Mouse (Mus musculus): ENCODE measurements around the gene AC109138.7. TPM values are rescaled to one million over a fixed set of nuclear protein-coding genes. Genes with fewer than 3 reads are reported as not detected.

Gene AC109138.7
- total RNA-seq, 4 experiments from 2014 or later: not detected

GRCm38 (mm10) chr19:4255583-4256162, 41.5 kb downstream of the AC109138.7 start:
- DNase-seq: no peak

DNA sequence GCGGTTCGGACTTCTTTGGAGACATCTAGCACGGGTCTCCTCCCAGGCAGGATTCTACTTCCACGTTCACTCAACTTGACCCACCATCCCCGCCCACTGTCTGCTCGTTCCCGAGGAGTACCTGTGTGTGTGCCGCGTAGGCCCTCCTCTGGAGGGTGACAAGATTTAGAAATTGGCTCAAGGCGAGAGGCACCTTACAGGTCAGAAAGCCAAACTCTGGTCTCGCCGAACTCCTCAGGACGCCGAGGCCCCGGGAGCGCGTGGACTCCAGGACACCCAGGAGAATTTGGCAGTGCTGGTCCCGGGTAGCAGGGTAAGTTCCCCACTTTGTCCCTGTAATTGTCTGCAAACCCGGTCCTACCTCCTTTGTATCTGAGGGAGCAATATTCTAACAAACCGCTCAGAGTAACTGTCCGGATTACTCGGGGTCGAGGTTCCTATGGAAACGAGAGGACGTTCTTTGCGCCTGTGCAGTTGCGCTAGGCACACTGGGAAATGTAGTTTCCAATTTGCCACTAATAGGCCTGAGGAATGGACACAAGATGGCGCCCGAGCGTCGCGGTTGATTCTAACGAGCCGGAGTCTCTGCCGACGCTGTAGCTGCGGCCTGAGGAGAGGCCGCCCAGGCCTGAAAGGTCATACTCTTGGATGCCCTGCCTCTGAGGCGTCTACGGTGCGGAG, 43.2 kb downstream of the AC109138.7 start:
- peak; percentile 90 for DNase-seq

DNA sequence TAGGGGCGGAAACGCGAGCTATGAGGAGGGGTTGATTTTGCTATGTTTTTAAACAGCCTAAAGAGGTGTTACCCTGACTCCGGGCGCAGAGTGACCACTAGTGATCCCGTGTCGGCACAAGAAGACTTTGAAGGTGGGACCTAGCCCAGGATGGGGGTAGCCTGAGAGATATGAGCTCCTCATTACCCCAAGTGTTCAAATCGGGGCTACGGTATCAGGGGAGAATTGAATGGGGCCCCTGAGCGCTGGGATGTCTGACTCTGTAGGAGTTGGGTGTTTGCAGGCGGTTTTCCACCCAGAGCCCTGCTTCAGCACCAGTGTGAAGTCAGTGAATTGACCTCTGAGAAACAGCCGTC, 43.7 kb downstream of the AC109138.7 start:
- DNase-seq: no peak

GRCm38 (mm10) chr19:4261038-4261698, 47.0 kb downstream of the AC109138.7 start:
- no peak for DNase-seq

DNA sequence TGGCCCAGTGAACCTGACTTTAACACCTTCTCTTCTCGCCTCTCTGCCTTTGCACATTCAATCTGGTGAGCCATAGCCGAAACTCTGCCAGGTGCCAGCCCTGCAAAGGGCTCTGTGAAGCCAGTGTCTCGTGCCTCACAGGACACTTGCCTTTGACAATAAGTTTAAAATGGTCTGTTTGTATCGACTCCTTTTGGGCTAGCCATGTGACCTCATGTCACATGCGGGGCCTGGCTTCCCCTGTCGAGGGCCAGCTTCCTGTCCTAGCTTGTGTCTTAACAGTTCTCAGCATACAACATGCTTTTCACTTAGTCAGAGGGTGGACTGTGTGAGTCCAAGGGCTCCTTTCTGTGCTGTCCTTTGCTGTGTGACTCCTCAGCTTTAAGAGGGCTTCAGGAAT, 48.6 kb downstream of the AC109138.7 start:
- no peak for DNase-seq

DNA sequence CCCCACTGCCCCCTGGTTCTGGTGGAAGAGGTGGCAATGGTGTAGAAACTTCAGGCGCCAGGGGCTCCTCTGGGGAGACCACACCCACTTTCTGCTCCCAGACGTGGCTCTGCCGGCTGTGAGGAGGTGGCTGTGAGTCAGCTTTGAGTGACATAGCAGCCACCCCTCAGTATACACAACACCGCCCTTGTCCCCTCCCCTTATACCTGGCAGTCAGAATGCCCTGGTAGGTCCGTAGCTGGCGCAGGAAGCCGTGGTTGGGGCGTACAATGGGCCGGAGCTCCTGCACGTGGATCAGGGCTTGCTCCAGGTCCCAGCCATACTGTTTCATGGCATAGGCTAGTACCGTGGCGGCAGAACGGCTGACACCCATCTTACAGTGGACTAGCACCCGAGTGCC, 49.5 kb downstream of the AC109138.7 start:
- no peak for DNase-seq

GRCm38 (mm10) chr19:4264171-4264780, 50.1 kb downstream of the AC109138.7 start:
- DNase-seq: no peak

DNA sequence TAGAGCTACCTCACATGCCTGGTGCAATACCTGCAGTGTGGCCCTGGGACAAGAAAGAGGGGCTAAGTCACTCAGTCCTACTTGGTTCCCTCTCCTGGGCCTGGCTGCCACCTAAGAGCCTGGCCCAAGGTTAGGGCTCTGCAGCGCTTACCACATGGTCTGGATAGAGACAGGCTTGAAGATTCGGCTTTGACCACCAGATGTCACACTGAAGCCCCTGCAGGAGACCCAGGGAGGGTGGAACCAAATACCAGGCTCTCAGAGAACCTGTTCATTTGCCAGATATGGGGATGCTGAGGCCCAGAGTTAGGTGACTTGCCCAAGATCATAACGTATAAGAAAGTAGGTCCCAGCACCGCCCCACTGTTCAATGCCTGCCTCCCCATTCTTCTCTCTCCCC, 51.8 kb downstream of the AC109138.7 start:
- no peak for DNase-seq

GRCm38 (mm10) chr19:4268566-4269361, 54.6 kb downstream of the AC109138.7 start, which contains the start of gene Ssh3:
TSS of gene Ssh3 (minus strand) at chr19:4269180.
- DNase-seq: peak; percentile 78

GRCm38 (mm10) chr19:4270187-4270586, 56.0 kb downstream of the AC109138.7 start:
- DNase-seq: peak; percentile 51

DNA sequence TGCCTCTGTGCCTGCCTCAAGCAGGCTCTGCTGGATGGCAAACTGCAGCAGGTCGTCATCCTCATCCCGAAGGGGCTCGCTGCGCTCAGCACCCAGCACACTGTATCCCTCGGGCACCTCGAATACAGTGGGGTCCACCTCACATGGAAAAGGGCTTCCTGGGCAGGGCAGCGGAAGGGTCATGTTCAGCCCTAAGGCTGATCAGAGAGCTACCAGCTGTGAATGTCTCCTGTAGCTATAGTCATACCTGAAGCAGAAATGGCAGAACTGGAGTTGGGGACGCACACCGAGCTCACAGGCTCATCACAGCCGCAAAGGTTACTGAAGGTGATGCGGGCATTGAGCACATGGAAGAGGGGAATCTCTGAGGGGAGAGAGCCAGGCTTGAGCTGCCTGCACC, 56.8 kb downstream of the AC109138.7 start:
- DNase-seq: no peak

DNA sequence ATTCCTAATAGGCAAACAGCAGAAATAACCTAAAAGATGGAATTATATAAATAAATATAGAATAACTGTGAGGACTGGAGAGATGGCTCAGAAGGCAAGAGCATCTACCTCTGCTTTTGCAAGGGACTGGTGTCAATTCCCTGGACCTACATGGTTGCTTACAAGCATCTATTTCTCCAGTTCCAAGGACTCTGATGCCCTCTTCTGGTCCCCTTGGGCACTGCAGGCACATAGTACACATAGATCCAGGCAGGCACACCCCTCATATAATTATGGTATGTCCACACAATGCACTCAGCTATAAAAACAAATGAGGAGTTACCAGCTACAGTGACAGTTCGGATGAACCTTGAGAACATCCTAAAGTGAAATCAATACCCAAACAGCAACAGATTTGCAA, 65.3 kb downstream of the AC109138.7 start:
- no peak for DNase-seq

GRCm38 (mm10) chr19:4280425-4280824, 66.3 kb downstream of the AC109138.7 start:
- no peak for DNase-seq

Small RNA genes within 50 kb of the gene (microRNA-seq; reads per million reads assigned to microRNA genes)
- gene Gm26115 (0 reads per million in 2 experiments), gene Mir6985 (0.50 to 1.2 reads per million in 2 experiments)

Other genes with a start within 250 kb of the AC109138.7 start
- gene Aldh3b2, start 242.0 kb upstream of the AC109138.7 start, total RNA-seq (2022): 10 to 100 TPM in 2 of 4 experiments, 1 to 10 TPM in 2; 4.5 to 15.8 (median 9.7) TPM
- 10 to 100 TPM; 17.9 to 37.7 (median 23.4) TPM for gene Acy3, start 227.8 kb upstream of the AC109138.7 start, total RNA-seq (2022)
- gene Tbx10, start 221.6 kb upstream of the AC109138.7 start, total RNA-seq (2022): not detected
- 10 to 100 TPM; 22.8 to 27.3 (median 24.7) TPM for gene Nudt8, start 213.8 kb upstream of the AC109138.7 start, total RNA-seq (2022)
- gene Gm49405, start 213.7 kb upstream of the AC109138.7 start, total RNA-seq (2022): 1 to 10 TPM in 3 of 4 experiments, under 1 TPM in 1; 0.61 to 1.7 (median 1.3) TPM
- gene Doc2g, start 211.0 kb upstream of the AC109138.7 start, total RNA-seq (2022): 1 to 10 TPM; 1.5 to 2.5 (median 1.7) TPM
- 100 to 1,000 TPM; 235 to 340 (median 280) TPM for gene Ndufv1, start 201.6 kb upstream of the AC109138.7 start, total RNA-seq (2022)
- gene Gstp1, start 176.4 kb upstream of the AC109138.7 start, total RNA-seq (2022): 100 to 1,000 TPM; 366 to 409 (median 394) TPM
- gene Gstp2, start 168.3 kb upstream of the AC109138.7 start, total RNA-seq (2022): 10 to 100 TPM; 45.4 to 79.1 (median 67.8) TPM
- 1 to 10 TPM in 1 of 4 experiments, under 1 TPM in 3; 0.56 to 1.1 (median 0.77) TPM for gene Gstp3, start 154.8 kb upstream of the AC109138.7 start, total RNA-seq (2022)
- not detected for gene Cabp2, start 132.8 kb upstream of the AC109138.7 start, total RNA-seq (2022)
- gene Cdk2ap2, start 117.2 kb upstream of the AC109138.7 start, total RNA-seq (2022): 100 to 1,000 TPM; 100 to 146 (median 129) TPM
- 100 to 1,000 TPM in 1 of 4 experiments, 10 to 100 TPM in 3; 57.1 to 119 (median 84.1) TPM for gene Pitpnm1, start 114.4 kb upstream of the AC109138.7 start, total RNA-seq (2022)
- gene Aip, start 88.5 kb upstream of the AC109138.7 start, total RNA-seq (2022): 100 to 1,000 TPM; 129 to 143 (median 134) TPM
- under 1 TPM in 2 of 4 experiments, not detected in 2; 0.06 to 0.08 TPM for gene Gpr152, start 74.6 kb upstream of the AC109138.7 start, total RNA-seq (2022)
- under 1 TPM; 0.23 to 0.59 (median 0.39) TPM for gene Cabp4, start 70.3 kb upstream of the AC109138.7 start, total RNA-seq (2022)
- gene Coro1b, start 65.7 kb upstream of the AC109138.7 start, total RNA-seq (2022): 100 to 1,000 TPM; 174 to 210 (median 184) TPM
- gene Ptprcap, start 60.8 kb upstream of the AC109138.7 start, total RNA-seq (2022): 1 to 10 TPM; 2.2 to 4.4 (median 3.4) TPM
- gene Rps6kb2, start 51.0 kb upstream of the AC109138.7 start, total RNA-seq (2022): 10 to 100 TPM; 29.2 to 53.0 (median 46.7) TPM
- gene Carns1, start 38.9 kb upstream of the AC109138.7 start, total RNA-seq (2022): 1 to 10 TPM; 3.6 to 6.8 (median 5.2) TPM
- 1 to 10 TPM; 1.6 to 2.8 (median 1.9) TPM for gene Tbc1d10c, start 23.1 kb upstream of the AC109138.7 start, total RNA-seq (2022)
- 100 to 1,000 TPM; 371 to 396 (median 387) TPM for gene Ppp1ca, start 22.3 kb upstream of the AC109138.7 start, total RNA-seq (2022)
- gene Rad9a, start 12.7 kb upstream of the AC109138.7 start, total RNA-seq (2022): 10 to 100 TPM in 3 of 4 experiments, 1 to 10 TPM in 1; 8.7 to 14.3 (median 11.9) TPM
- gene Clcf1, start 119 bp upstream of the AC109138.7 start, total RNA-seq (2022): 10 to 100 TPM in 1 of 4 experiments, 1 to 10 TPM in 3; 4.5 to 14.4 (median 7.6) TPM
- gene Pold4, start 17.5 kb downstream of the AC109138.7 start, total RNA-seq (2022): 10 to 100 TPM; 39.0 to 53.5 (median 52.4) TPM
- 10 to 100 TPM; 30.8 to 55.1 (median 46.6) TPM for gene Ssh3, start 54.8 kb downstream of the AC109138.7 start, total RNA-seq (2022)
- gene Ankrd13d, start 68.8 kb downstream of the AC109138.7 start, total RNA-seq (2022): 10 to 100 TPM in 1 of 4 experiments, 1 to 10 TPM in 3; 4.3 to 10.6 (median 6.8) TPM
- gene Grk2, start 91.9 kb downstream of the AC109138.7 start, total RNA-seq (2022): 10 to 100 TPM; 42.3 to 71.6 (median 53.0) TPM
- gene Kdm2a, start 183.9 kb downstream of the AC109138.7 start, total RNA-seq (2022): 100 to 1,000 TPM in 3 of 4 experiments, 10 to 100 TPM in 1; 88.6 to 150 (median 124) TPM
- 10 to 100 TPM; 29.8 to 48.0 (median 39.3) TPM for gene Rhod, start 225.1 kb downstream of the AC109138.7 start, total RNA-seq (2022)

Data from adrenal gland, adult 8-10 months (tissue).